Mouse (Mus musculus): ENCODE data around the gene Mcam. TPM values are rescaled to one million over a fixed set of nuclear protein-coding genes. Genes with fewer than 3 reads are reported as not detected.

The Mcam gene
- total RNA-seq (2022): 10 to 100 TPM; 21.4 to 70.9 (median 38.2) TPM

DNA sequence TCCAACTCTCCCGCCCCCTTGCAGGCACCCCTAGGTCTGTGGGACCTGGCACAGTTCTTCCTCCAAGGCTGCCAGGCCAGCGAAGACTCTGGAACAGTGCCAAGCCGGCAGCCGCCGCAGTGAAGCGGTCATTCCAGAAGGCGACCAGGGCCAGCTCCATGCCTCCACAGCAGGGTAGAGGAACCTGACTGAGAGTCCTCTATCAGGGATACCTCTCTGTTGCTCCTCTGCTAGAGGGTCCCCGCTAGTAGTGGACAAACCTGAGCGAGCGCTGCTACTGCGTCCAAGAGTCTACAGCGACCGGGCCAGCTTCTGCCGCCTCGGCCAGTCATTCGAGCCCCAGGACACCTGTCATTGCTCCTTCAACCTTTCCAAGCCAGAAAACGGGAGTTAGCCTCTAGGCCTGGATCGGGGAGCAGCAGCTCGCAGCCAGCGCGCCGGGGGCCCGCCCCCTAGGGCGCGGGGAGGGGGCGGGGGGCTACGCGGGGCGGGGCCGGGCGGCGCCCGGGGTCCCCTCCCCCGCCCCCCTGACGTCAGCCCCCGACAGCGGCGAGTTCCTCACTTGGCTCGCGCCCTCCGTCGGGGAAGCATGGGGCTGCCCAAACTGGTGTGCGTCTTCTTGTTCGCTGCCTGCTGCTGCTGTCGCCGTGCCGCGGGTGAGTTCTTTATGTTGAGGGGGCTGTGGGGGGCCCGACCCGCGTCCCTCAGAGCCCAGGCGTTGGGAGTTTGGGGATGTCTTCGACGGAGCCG is at the start of gene Mcam:
Mcam (plus strand) TSS at position 369 of the 750 bp plus-strand sequence.
- peak; percentile 63 for DNase-seq

DNA sequence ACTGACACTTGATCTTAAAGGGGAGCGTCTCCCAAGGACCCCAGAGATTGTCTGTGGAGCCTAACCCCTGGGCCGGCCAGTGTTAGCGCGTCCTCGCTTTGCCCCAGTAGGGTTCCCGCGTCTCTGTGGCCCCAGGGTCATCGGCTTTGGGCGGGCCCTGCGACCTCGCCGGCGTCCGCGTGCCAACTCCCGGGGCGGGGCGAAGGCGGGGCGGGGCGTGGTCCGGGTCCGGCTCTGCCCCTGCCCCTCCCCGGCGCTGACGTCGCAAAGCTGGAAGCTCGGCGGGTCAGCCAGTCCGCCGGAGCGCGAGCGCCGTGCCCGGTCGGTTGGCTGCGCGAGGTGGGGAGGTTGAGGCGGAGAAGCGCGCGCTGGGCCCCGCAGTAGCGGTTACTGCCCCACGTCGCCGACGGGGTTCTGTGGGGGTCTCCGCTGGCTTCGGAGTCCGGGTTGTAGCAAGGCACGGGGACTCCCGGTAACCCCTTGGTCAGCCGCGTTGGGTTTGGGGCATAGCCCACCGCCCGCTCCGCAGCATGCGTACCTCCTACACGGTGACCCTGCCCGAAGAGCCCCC is 49.5 kb upstream of the Mcam start:
- DNase-seq: peak; percentile 93

DNA sequence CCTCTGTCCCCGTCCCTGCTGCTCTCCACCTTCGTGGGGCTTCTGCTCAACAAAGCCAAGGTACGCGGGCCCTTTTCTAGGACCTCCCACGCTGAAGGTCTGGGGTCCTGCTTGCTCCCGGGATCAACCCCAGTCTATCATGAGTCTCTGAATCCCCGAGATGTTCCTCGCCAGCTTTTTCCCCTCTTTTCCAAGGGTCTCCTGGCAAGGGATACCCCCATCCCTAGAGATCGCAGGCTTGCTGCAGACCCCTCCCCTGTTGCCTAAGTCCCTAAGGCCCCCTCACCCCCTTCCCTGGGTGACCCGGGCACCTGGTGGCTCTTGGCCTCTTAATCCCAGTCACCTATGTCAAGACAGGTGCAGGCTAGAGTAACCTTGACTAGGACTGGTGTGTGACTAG is 49.0 kb upstream of the Mcam start:
- no peak for DNase-seq

DNA sequence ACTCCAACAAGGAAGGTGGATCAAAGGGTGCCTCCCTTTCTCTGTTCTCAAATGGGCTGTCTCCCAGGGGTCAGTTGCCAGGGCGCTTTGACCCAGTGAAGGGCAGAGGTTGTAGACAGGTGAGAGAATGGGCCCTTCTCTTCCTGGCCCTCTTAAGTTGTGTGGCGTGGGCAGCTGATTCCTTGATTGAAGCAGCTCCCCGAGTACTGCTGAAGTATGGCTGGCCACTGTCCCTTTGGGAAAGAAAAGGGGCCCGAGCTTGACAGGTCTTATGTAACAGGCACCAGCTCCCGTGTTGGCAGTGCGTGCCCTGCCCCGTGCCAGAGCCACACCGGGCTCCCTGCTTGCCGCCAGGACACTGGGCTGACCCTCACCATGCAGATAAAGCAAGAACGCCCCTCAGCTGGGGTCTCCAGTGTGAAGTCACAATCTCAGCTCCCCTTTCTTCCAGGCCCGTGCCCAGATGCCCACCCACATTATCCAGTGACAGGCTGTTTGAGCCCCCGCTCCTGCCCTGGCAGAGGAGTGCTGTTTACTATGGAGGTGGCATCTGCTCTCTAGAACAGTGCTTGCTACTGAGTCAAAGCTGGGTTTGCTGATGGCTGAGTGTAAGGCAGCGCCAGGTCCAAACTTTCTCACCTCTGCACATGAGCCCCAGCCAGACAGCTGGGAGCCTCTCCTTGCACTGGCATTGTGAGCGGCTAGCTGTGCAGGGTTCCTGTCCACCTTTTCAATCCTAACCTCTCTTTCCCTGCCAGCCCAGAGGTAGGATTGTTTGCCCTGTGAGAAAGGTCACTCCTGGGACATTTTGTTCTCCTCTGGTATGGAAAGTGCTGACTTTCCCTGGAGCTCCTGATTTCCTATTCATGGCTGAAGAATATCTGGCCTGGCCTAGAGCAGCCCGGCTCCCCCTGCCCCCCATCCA is 48.3 kb upstream of the Mcam start:
- peak; percentile 67 for DNase-seq

DNA sequence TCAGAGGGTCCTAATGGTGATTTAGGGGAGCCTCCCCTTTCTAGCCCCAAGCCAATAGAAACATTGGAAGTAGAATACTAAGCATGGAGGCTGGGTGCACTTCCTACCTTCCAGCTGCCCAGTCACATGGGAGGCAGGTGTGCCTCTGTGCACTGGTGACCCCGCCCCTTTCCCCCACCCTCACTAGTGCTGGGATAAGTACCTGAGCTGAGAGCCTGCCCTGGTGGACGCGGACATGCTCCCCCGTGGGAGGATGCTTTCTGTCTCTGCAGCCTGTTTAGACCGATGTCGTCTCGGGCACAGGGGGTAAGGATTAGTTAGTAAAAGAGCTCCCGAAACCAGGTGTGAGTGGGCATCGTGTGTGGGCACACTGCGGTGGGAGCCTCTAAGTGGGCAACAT is 47.3 kb upstream of the Mcam start:
- no peak for DNase-seq

- DNase-seq: no peak
Observed at GRCm38 (mm10) chr9:44087761-44088455, 46.4 kb upstream of the Mcam start.

DNA sequence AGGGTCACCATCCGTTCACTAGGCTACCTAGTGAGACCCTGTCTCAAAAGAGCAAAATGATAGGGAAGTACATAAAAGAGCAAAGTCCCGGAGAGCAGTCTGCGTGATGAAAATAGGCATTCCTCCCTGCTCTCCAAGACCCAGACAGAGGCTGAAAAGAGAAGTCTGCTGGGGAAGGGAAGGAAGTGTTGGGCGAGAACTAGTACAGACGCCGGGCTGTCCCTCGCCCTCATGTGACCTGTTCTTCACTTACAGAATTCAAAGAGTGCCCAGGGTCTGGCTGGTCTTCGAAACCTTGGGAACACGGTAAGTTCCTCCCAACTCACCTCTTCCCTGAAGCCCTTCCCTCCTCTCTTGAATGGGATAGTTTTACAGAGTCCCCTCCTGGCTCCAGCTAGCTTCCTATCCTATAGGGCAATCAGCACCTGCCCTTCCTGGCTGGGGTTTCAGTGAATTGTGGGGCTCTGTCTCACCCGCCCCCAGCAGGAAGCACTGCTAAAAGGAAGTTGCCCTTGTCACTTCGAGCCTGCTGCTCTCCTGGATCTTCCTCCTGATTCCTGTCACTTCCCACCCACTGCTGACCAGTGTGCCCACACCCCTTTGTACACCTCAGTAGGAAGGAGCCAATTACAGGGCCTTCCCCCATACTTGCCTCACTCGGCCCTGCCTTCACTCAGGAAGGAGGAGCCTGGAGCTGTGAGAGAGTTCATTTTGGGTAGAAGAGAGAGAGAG is 45.2 kb upstream of the Mcam start:
- DNase-seq: no peak

- DNase-seq: no peak
Observed at GRCm38 (mm10) chr9:44093612-44094503, 40.4 kb upstream of the Mcam start.

DNA sequence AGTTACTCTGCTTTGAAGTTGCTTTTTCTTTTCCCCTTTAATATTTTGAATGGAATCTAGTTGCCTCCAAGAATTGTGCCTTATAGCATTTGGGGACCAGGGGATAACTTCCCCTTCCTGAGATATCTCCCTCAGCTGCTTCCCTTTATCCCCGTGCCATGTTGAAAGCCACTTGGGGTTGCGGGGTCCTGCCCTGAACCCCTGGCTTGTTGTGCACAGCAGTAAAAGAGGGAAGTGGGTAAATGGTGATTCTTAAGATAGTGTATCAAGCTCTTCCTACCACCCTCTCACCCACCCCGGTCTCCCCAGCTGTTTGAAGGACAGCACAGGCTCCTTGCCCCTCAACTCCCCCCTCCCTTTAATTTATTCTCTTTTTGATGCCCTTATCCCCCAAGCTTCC is 39.5 kb upstream of the Mcam start:
- no peak for DNase-seq

DNA sequence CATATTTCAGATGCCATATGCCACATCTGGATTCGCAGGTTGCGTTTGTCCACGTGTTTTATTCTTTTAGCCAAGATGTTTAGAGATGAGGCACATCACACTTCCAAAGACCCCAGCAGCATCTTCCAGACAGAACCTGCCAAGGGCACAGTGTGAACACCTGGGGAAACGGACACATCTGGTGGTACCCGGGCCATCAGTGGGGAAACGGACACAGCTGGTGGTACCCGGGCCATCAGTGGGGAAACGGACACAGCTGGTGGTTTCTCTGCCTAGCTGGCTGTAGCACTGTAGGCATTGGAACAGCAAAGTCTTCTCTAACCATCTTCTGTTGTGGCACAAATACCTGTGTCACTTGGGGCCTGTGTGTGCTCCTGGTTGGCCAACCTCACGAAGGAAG is 38.5 kb upstream of the Mcam start:
- no peak for DNase-seq

DNA sequence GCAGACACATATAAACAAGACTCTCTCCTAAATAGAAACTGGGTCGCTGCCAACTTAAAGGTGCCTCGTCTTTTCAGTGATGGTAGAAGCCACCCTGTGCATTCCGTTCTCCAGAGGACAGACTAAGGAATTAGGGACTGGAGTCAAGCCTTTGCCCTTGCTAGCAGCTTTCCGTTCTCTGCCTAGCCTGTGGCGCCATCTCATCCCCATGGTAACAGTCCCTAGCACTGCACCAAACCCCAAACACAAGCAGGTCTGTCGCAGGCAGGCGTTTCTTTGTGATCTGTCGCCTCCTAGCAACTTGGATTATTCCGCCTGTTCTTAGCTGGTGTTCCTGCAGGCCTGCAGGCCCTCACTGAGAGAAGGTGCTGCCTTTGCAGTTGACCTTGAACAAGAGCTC is 37.7 kb upstream of the Mcam start:
- no peak for DNase-seq

DNA sequence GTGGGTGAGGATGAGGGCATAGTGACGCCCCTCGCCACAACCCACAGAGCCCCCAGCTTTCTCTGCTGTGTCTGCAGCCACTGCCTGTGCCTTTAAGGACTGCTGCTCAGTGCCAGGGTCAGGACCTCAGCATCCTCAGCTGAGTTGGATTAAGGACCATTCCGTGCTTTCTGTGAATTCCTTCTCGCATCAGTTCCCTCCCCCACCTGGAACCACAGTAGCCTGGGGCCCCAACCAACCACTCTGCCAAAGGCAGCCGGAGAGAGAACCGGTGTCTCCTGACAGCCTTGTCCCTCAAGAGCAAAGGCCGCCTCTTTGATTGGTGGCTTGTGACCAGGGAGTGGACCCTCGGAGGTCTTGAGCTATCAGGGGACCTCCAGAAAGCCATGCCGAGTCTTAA is 32.8 kb upstream of the Mcam start, which contains the start of gene Mfrp:
Mfrp (plus strand) TSS at position 240 of the 400 bp plus-strand sequence.
- DNase-seq: no peak

DNA sequence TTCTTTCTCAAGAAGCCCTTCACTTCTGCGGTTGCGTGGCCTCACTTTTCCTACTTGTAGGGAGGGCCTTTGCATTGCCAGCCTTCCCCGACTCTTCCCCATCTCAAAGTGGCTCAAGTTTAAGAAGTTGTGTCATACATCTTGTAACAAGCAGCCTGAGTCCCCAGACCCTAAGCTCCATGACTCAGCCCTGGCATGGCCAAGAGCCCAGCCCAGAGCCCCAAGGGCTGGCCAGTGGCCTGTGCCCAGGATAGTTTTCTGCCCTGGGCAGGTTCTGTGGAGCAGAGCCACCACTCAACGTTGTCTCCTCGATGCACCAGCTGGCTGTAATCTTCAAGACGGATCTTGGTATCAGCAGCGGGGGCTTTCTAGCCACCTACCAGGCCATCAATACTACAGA is 29.4 kb upstream of the Mcam start:
- no peak for DNase-seq

DNA sequence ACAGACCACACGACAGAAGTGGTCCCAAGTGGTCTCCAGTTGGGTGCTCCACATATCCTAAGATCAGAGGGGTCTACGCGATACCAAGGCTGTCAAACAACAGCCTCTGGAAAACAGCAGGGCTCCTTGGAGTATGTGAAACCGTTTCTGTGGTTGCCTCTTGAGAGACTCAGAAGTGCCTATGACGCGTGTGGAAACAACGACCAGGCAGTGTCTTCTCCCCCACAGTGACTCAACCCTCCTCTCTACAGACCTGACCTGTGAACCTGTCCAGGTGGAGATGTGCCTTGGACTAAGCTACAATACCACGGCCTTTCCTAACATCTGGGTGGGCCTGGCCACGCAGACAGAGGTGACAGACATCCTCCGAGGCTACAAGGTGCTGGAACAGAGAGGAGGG is 28.5 kb upstream of the Mcam start:
- no peak for DNase-seq

DNA sequence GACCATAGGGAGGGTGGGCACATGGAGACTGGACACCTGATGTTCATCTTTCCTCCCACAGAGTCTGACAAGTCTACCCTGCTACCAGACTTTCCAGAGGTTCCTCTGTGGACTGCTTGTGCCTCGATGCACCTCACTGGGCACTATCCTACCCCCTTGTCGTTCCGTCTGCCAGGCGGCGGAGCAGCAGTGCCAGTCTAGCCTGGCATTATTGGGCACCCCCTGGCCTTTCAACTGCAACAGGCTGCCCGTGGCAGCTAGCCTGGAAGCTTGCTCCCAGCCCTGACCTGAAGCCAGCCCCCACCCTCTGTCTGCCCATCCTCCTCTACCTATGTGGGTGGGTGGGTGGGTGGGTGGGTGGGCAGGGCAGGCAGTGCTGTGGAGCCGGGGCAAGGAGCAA is 28.1 kb upstream of the Mcam start:
- no peak for DNase-seq

- no peak for DNase-seq
Observed at GRCm38 (mm10) chr9:44106596-44106995, 27.7 kb upstream of the Mcam start.

- peak; percentile 72 for DNase-seq
Observed at GRCm38 (mm10) chr9:44107110-44107509, 27.2 kb upstream of the Mcam start, which contains the start of gene C1qtnf5. Gene C1qtnf5, plus strand, starts transcription at chr9:44107245.

DNA sequence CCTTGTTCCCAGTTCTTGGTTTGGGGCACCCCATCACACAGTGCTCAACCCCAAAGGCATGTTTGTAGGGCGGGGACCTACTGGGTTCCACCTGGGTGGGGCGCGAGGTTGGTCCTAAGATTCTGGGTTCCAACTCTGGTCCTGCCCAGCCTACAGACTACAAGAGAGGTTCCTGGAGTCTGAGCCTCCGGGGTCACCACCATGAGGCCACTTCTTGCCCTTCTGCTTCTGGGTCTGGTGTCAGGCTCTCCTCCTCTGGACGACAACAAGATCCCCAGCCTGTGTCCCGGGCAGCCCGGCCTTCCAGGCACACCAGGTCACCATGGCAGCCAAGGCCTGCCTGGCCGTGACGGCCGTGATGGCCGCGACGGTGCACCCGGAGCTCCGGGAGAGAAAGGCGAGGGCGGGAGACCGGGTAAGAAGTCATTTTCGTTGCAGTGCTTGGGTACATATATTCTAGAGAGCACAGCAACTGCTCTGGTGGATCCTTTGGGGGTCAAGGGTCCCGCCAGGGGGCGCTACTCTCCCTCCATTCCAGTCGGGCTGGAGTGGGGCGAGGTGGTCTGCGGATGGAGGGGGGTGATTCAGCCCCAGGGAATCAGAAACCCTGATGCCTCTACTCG is 26.6 kb upstream of the Mcam start:
- peak; percentile 71 for DNase-seq

DNA sequence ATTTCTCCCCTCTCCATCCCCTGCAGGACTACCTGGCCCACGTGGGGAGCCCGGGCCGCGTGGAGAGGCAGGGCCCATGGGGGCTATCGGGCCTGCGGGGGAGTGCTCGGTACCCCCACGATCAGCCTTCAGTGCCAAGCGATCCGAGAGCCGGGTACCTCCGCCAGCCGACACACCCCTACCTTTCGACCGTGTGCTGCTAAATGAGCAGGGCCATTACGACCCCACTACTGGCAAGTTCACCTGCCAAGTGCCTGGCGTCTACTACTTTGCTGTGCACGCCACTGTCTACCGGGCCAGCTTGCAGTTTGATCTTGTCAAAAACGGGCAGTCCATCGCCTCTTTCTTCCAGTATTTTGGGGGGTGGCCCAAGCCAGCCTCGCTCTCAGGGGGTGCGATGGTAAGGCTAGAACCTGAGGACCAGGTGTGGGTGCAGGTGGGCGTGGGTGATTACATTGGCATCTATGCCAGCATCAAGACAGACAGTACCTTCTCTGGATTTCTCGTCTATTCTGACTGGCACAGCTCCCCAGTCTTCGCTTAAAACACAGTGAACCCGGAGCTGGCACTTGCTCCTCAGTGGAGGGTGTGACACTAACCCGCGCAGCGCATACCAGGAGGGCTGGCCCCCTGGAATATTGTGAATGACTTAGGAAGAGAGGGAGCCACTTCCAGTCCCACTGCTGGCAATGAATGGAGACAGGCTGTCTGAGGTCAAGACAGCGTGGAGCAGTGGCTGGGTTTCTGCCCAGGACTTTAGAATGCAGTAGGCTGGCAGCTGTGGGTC is 25.8 kb upstream of the Mcam start:
- no peak for DNase-seq
